Comparison of ENCODE assay signal across 18 mouse cellular contexts in the genomic region with DNA sequence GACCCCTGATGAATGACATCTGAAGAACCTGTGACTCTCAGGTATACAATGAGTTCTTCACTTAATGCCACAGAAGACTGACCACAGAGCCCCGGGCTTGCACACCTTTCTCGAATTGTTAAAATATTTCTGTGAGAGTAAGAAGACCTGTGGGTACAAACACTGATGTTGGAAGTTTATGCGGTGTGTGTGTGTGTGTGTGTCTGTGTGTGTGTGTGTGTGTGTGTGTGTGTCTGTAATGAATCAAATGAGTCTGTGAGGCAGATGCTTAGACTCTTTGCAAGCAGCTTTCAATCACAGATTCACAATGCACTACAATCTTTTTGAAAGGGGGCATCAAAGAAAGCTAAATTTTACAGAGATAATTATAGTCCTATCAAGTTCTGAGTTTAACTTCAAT.
A peak's percentile ranks its signal among the peaks of the same experiment; 100 is the strongest.
DNase-seq lines count a peak whose midpoint lies in the region; ATAC-seq lines count a peak whose summit lies in the region.
"Had no signal": no experiment of that assay in that cellular context is flagged by ENCODE, and none has a peak within 500 bp of the region (broad histone marks: within the 10 kb centered on the region; RNA-seq: fewer than 3 reads in every experiment).

No protein-coding gene starts in this region.

- no peak overlapping the region for H3K27ac ChIP-seq in forebrain, embryonic 13.5 days
- H3K27ac ChIP-seq in forebrain, embryonic 11.5 days (ENCODE audit: low read depth, low read length): no peak overlapping the region
- H3K27ac ChIP-seq in midbrain, embryonic 11.5 days (ENCODE audit: low read depth, low read length): no peak overlapping the region
- H3K27ac ChIP-seq in midbrain, embryonic 10.5 days (replicated peaks): no peak overlapping the region
- no peak overlapping the region for H3K27ac ChIP-seq in forebrain, embryonic 16.5 days (ENCODE audit: low read length)
- H3K27ac ChIP-seq: embryonic facial prominence, embryonic 15.5 days; gastrocnemius, adult 2 months; heart, embryonic 13.5 days; hindbrain, embryonic 15.5 days had no signal

- H3K36me3 ChIP-seq in forebrain, embryonic 13.5 days (ENCODE audit: poor library complexity, severe bottlenecking): no peaks in the 10 kb centered on the region
- no peaks in the 10 kb centered on the region for H3K36me3 ChIP-seq in forebrain, embryonic 11.5 days (ENCODE audit: control insufficient read depth, insufficient read depth, low read length)
- H3K36me3 ChIP-seq in midbrain, embryonic 11.5 days (ENCODE audit: control insufficient read depth, insufficient read depth, low read length): no peaks in the 10 kb centered on the region
- 0 out of 2 replicates have a peak, but pooled peaks cover 2% of the 10 kb centered on the region for H3K36me3 ChIP-seq in midbrain, embryonic 10.5 days
- no peaks in the 10 kb centered on the region for H3K36me3 ChIP-seq in forebrain, embryonic 16.5 days (ENCODE audit: control insufficient read depth, insufficient read depth)
- H3K36me3 ChIP-seq: embryonic facial prominence, embryonic 15.5 days; heart, embryonic 13.5 days; hindbrain, embryonic 15.5 days had no signal

- no peak overlapping the region for H3K4me2 ChIP-seq in forebrain, embryonic 13.5 days
- no peak overlapping the region for H3K4me2 ChIP-seq in forebrain, embryonic 11.5 days (ENCODE audit: low read depth, low read length, severe bottlenecking)
- no peak overlapping the region for H3K4me2 ChIP-seq in midbrain, embryonic 11.5 days
- no peak overlapping the region for H3K4me2 ChIP-seq in forebrain, embryonic 16.5 days (ENCODE audit: low read length)
- H3K4me2 ChIP-seq: embryonic facial prominence, embryonic 15.5 days; heart, embryonic 13.5 days; hindbrain, embryonic 15.5 days had no signal

- WGBS in forebrain, embryonic 13.5 days: 67% methylated on average over 3 of the region's 3 CpGs
- WGBS in forebrain, embryonic 11.5 days: 81% methylated on average over 3 of the region's 3 CpGs
- WGBS in midbrain, embryonic 11.5 days: 88% methylated on average over 3 of the region's 3 CpGs
- 88% methylated on average over 3 of the region's 3 CpGs for WGBS in midbrain, embryonic 10.5 days
- 42% methylated on average over 3 of the region's 3 CpGs for WGBS in forebrain, embryonic 16.5 days

- H3K27me3 ChIP-seq in forebrain, embryonic 13.5 days: no peaks in the 10 kb centered on the region
- no peaks in the 10 kb centered on the region for H3K27me3 ChIP-seq in forebrain, embryonic 11.5 days (ENCODE audit: control insufficient read depth, insufficient read depth, low read length)
- H3K27me3 ChIP-seq in midbrain, embryonic 11.5 days (ENCODE audit: control insufficient read depth, insufficient read depth, low read length): no peaks in the 10 kb centered on the region
- H3K27me3 ChIP-seq in midbrain, embryonic 10.5 days (ENCODE audit: low read depth, poor library complexity, severe bottlenecking): no peaks in the 10 kb centered on the region
- H3K27me3 ChIP-seq in forebrain, embryonic 16.5 days (replicated peaks; ENCODE audit: control insufficient read depth, insufficient read depth, low read length): no peaks in the 10 kb centered on the region
- H3K27me3 ChIP-seq: embryonic facial prominence, embryonic 15.5 days; heart, embryonic 13.5 days; hindbrain, embryonic 15.5 days had no signal

- no peak overlapping the region for H3K9ac ChIP-seq in forebrain, embryonic 13.5 days
- no peak overlapping the region for H3K9ac ChIP-seq in forebrain, embryonic 11.5 days (ENCODE audit: low read length)
- H3K9ac ChIP-seq in midbrain, embryonic 11.5 days (ENCODE audit: low read length): no peak overlapping the region
- H3K9ac ChIP-seq in forebrain, embryonic 16.5 days (replicated peaks; ENCODE audit: low read depth, low read length): no peak overlapping the region
- H3K9ac ChIP-seq: embryonic facial prominence, embryonic 15.5 days; heart, embryonic 13.5 days; hindbrain, embryonic 15.5 days had no signal

- peak; percentile 57; the same call in 1 of the 2 replicates for ATAC-seq in forebrain, embryonic 13.5 days
- no peak; the same call in 1 of the 2 replicates for ATAC-seq in forebrain, embryonic 11.5 days (replicated peaks; ENCODE audit: low FRiP score)
- no peak for ATAC-seq in midbrain, embryonic 11.5 days (ENCODE audit: low FRiP score)
- peak; percentile 36; the same call in 1 of the 2 replicates for ATAC-seq in forebrain, embryonic 16.5 days

- no peak for DNase-seq in forebrain, embryonic 11.5 days (ENCODE audit: low spot score)
- peak; percentile 33 for DNase-seq in midbrain, embryonic 11.5 days (ENCODE audit: low spot score, missing footprints)
- no peak for DNase-seq in midbrain, embryonic 10.5 days (ENCODE audit: low spot score)
- DNase-seq in testis, postnatal 14 days (ENCODE audit: low spot score): no peak
- DNase-seq: adrenal gland, adult 2 months; adrenal gland, postnatal 36 days; embryo, embryonic 11 days; gastrocnemius, adult 2 months; gastrocnemius, postnatal 25 days; heart, postnatal 36 days; kidney, adult 11 months; kidney, adult 9 months had no signal

- H3K4me1 ChIP-seq in forebrain, embryonic 13.5 days: 0 out of 2 replicates have a peak, but pooled peaks cover 9% of the 10 kb centered on the region
- H3K4me1 ChIP-seq in forebrain, embryonic 11.5 days (replicated peaks; ENCODE audit: control insufficient read depth, insufficient read depth, low read length): no peaks in the 10 kb centered on the region
- H3K4me1 ChIP-seq in midbrain, embryonic 11.5 days (ENCODE audit: control insufficient read depth, insufficient read depth, low read length): no peaks in the 10 kb centered on the region
- no peaks in the 10 kb centered on the region for H3K4me1 ChIP-seq in midbrain, embryonic 10.5 days
- H3K4me1 ChIP-seq in forebrain, embryonic 16.5 days (replicated peaks; ENCODE audit: control insufficient read depth, insufficient read depth, low read length): peaks cover 2% of the 10 kb centered on the region; the same call in 1 of the 2 replicates
- H3K4me1 ChIP-seq: embryonic facial prominence, embryonic 15.5 days; heart, embryonic 13.5 days; hindbrain, embryonic 15.5 days had no signal

- no peak overlapping the region for H3K4me3 ChIP-seq in forebrain, embryonic 13.5 days
- H3K4me3 ChIP-seq in forebrain, embryonic 11.5 days (ENCODE audit: low read depth, low read length): no peak overlapping the region
- no peak overlapping the region for H3K4me3 ChIP-seq in midbrain, embryonic 11.5 days (ENCODE audit: low read depth, low read length)
- H3K4me3 ChIP-seq in midbrain, embryonic 10.5 days: no peak overlapping the region
- H3K4me3 ChIP-seq in forebrain, embryonic 16.5 days (replicated peaks; ENCODE audit: low read length): no peak overlapping the region
- H3K4me3 ChIP-seq: embryonic facial prominence, embryonic 15.5 days; erythroblast, embryonic 14.5 days; gastrocnemius, adult 2 months; heart, embryonic 13.5 days; hindbrain, embryonic 15.5 days had no signal

- peaks cover 10% of the 10 kb centered on the region for H3K9me3 ChIP-seq in forebrain, embryonic 13.5 days (replicated peaks)
- no peaks in the 10 kb centered on the region; the same call in 1 of the 2 replicates for H3K9me3 ChIP-seq in forebrain, embryonic 11.5 days (ENCODE audit: control insufficient read depth, low read length)
- H3K9me3 ChIP-seq in midbrain, embryonic 11.5 days (ENCODE audit: control insufficient read depth, low read length): no peaks in the 10 kb centered on the region; the same call in 1 of the 2 replicates
- H3K9me3 ChIP-seq in midbrain, embryonic 10.5 days (replicated peaks): peaks cover 9% of the 10 kb centered on the region
- 0 out of 2 replicates have a peak, but pooled peaks cover 3% of the 10 kb centered on the region for H3K9me3 ChIP-seq in forebrain, embryonic 16.5 days (ENCODE audit: control insufficient read depth, low read length)
- H3K9me3 ChIP-seq: embryonic facial prominence, embryonic 15.5 days had no signal

Comparison
In these comparisons a context has a peak if more than half of its experiments do, and no peak if none do; other contexts are left out.
1. ATAC-seq: peak in forebrain, embryonic 13.5 days (single experiment) and forebrain, embryonic 16.5 days (single experiment); none in forebrain, embryonic 11.5 days (single experiment) and midbrain, embryonic 11.5 days (single experiment).